Mouse (Mus musculus): ENCODE data around the gene Pacsin3. TPM values are rescaled to one million over a fixed set of nuclear protein-coding genes. Genes with fewer than 3 reads are reported as not detected.

The Pacsin3 gene
- polyA plus RNA-seq, 1 experiment: 30.2 TPM

DNA sequence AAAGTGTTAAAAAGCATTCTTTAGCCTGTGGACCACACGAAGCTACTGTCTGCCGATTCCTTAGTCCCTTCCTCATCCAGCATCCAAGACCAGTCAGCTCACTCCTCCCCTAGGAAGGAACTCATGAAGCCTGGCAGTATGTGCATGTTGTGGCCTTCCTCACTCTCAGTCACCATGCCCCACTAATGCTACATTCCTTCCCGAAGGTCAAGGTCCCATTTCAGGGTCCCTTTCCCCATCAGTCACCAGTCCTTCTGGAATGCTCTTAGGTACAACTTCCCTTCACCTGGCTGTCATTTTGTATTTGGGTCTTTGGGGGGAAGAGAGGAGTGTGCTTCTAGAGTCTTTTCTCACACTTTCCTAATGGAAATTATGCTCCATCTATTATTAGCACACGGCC lies 3.8 kb upstream of the Pacsin3 start:
- no peak for TF ChIP-seq CTCF (conservative IDR thresholded peaks at IDR 0.05; ENCODE audit: insufficient read depth, insufficient read length, low read depth, low read length)
- no peak for TF ChIP-seq POLR2A (IDR thresholded peaks at IDR 0.05; ENCODE audit: low read depth, low read length)
- Histone ChIP-seq H3K27me3 (replicated peaks; ENCODE audit: control insufficient read depth, insufficient read depth, low read length) (no peaks in the 10 kb centered on the region), H3K4me1 (ENCODE audit: control insufficient read depth, insufficient read depth, low read length) (no peaks in the 10 kb centered on the region), H3K27ac (ENCODE audit: insufficient read depth, low read depth, low read length) (no peak overlapping the region), H3K36me3 (ENCODE audit: control insufficient read depth, insufficient read depth, low read length) (no peaks in the 10 kb centered on the region), H3K4me3 (ENCODE audit: insufficient read depth, low read depth, low read length) (no peak overlapping the region)
- no peak for DNase-seq
- 69% methylated on average over 4 of the region's 4 CpGs for WGBS

GRCm38 (mm10) chr2:91252512-91252911 lies 3.2 kb upstream of the Pacsin3 start:
- Histone ChIP-seq H3K27ac (ENCODE audit: insufficient read depth, low read depth, low read length) (no peak overlapping the region), H3K4me1 (ENCODE audit: control insufficient read depth, insufficient read depth, low read length) (no peaks in the 10 kb centered on the region), H3K27me3 (replicated peaks; ENCODE audit: control insufficient read depth, insufficient read depth, low read length) (no peaks in the 10 kb centered on the region), H3K4me3 (ENCODE audit: insufficient read depth, low read depth, low read length) (no peak overlapping the region), H3K36me3 (ENCODE audit: control insufficient read depth, insufficient read depth, low read length) (no peaks in the 10 kb centered on the region)
- no peak for TF ChIP-seq POLR2A (IDR thresholded peaks at IDR 0.05; ENCODE audit: low read depth, low read length)
- no peak for TF ChIP-seq CTCF (conservative IDR thresholded peaks at IDR 0.05; ENCODE audit: insufficient read depth, insufficient read length, low read depth, low read length)
- no peak for DNase-seq
- WGBS: 62% methylated on average over 4 of the region's 4 CpGs

DNA sequence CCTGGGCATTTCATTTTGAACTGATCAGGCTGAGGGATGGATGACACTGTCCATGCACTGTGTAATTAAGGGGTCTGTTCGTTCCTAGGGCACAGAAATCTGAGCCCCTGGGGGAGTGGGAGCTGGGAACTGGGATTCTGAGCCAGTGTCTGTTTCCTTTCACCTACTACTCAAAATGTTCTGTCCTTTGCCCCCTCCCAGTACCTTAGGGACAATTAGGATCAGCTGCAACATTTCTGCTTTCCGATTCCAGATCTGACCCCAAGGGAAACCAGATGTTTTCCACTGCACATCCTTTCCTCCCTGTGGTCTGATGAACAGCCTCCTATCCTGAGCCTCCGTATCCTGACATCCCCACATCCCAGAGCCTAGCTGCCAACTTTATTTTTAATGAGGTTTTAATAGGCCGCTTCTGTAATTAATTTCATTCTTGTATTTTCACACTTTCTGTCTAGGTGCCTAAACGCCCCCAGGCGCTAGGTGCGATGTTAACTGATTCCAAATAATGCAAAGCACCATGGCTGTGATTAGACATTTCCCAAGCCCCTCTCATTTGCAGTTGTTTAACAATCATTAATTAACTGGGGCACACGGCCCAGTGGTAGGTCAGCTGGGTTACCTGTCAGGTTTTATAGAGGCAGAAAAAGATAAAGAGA lies 901 bp upstream of the Pacsin3 start:
- WGBS: 49% methylated on average over 8 of the region's 8 CpGs
- no peaks in the 10 kb centered on the region for H3K36me3 ChIP-seq (ENCODE audit: control insufficient read depth, insufficient read depth, low read length)
- H3K27ac ChIP-seq (ENCODE audit: insufficient read depth, low read depth, low read length): no peak overlapping the region
- no peaks in the 10 kb centered on the region for H3K4me1 ChIP-seq (ENCODE audit: control insufficient read depth, insufficient read depth, low read length)
- no peak overlapping the region for H3K4me3 ChIP-seq (ENCODE audit: insufficient read depth, low read depth, low read length)
- DNase-seq: no peak
- H3K27me3 ChIP-seq (replicated peaks; ENCODE audit: control insufficient read depth, insufficient read depth, low read length): no peaks in the 10 kb centered on the region
- TF ChIP-seq CTCF (conservative IDR thresholded peaks at IDR 0.05; ENCODE audit: insufficient read depth, insufficient read length, low read depth, low read length) (no peak), POLR2A (IDR thresholded peaks at IDR 0.05; ENCODE audit: low read depth, low read length) (no peak)

DNA sequence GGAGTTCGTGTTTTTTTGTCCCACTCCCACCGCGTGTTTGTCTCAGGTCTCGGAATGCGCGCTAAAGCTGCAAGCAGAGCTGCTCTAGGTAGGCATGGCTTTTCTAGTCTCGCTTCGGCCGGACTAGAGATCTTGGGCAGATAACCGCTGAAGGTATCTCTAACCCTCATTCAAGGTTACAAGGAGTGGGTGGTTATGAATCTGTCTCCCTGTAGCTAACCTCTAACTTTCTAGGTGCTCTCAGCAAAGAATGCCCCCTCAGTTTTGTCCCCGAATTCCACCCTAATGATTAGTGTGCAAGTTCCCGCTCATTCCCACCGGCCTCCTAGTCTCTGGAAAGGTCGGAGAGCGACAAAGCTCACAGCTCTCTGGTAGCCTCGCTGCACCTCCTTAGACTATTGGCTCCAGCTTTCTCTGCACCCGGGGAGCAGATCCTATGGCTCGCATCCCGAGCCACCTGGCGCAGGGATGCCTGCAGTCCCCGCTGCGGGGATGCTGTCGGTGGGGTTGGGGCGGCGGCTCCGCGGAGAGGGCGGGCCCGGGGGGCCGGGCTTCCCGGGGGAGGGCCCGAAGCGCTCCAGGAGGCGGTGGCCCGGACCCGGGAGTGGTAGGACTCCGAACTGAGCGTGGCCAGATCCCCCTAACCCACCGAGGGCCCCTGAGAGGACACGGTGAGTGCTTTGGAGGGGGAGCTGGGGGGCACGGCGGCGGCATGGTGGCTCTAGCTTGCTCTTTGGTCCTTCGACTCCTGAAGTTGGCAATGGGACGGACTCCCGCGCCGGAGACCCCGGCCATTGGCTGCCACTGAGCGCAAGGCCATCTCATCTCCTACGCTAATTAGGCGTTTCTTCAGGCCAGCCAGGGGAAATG lies 737 bp downstream of the Pacsin3 start:
- Histone ChIP-seq H3K27me3 (replicated peaks; ENCODE audit: control insufficient read depth, insufficient read depth, low read length) (no peaks in the 10 kb centered on the region), H3K4me1 (ENCODE audit: control insufficient read depth, insufficient read depth, low read length) (no peaks in the 10 kb centered on the region), H3K27ac (ENCODE audit: insufficient read depth, low read depth, low read length) (peak overlapping the region; percentile 45), H3K36me3 (ENCODE audit: control insufficient read depth, insufficient read depth, low read length) (no peaks in the 10 kb centered on the region), H3K4me3 (ENCODE audit: insufficient read depth, low read depth, low read length) (peak overlapping the region; percentile 87)
- TF ChIP-seq POLR2A (IDR thresholded peaks at IDR 0.05; ENCODE audit: low read depth, low read length) (no peak), CTCF (conservative IDR thresholded peaks at IDR 0.05; ENCODE audit: insufficient read depth, insufficient read length, low read depth, low read length) (no peak)
- WGBS: under 1% methylated on average over 52 of the region's 52 CpGs
- DNase-seq: peak; percentile 72

DNA sequence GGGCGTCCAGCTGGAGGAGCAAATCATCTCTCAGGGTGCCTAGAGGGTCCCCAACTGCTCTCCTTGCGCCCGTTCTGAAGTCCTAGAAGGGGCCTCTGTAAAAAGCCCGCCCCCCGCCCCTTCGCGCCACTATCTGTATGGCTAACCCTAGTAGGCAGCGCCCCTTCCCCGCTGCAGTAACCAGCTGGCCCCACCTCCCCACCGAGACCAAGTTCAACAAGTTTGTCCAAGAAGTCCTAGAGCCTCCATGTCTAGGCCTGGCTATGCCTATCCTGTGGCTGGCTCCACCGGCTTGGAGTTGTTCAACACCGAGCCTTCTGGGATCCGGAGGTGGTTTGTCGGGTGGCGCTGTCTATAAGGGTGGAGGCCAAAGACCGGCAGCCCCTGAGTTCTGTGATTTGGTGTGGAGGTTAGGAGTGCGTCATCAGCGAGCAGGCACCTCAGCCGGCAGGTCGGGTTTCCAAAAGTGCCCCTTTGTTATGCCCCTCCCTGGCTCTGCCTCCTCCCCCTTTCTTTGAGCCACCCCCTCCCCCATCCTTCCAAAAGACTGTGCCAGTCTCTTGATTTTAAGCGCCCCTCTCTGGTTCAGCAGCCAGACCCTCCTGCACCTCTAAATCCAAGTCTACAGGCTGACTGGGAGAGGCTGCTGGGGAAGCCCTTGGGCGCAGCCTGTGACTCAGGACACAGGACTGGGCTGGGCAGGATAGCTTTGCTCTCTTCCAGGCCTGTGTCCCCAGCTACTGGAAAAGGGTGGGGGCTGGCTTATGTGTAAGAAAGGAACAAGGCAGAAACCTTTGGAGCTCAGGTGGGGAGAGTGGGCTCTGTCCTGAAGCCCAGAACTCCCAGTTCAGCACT lies 1.6 kb downstream of the Pacsin3 start:
- Histone ChIP-seq H3K27me3 (replicated peaks; ENCODE audit: control insufficient read depth, insufficient read depth, low read length) (no peaks in the 10 kb centered on the region), H3K4me1 (ENCODE audit: control insufficient read depth, insufficient read depth, low read length) (no peaks in the 10 kb centered on the region), H3K4me3 (ENCODE audit: insufficient read depth, low read depth, low read length) (peak overlapping the region; percentile 87), H3K36me3 (ENCODE audit: control insufficient read depth, insufficient read depth, low read length) (no peaks in the 10 kb centered on the region), H3K27ac (ENCODE audit: insufficient read depth, low read depth, low read length) (peak overlapping the region; percentile 45)
- WGBS: 3% methylated on average over 22 of the region's 22 CpGs
- TF ChIP-seq POLR2A (IDR thresholded peaks at IDR 0.05; ENCODE audit: low read depth, low read length) (no peak), CTCF (conservative IDR thresholded peaks at IDR 0.05; ENCODE audit: insufficient read depth, insufficient read length, low read depth, low read length) (no peak)
- peak; percentile 63 for DNase-seq

- 53% methylated on average over 5 of the region's 5 CpGs for WGBS
- TF ChIP-seq POLR2A (IDR thresholded peaks at IDR 0.05; ENCODE audit: low read depth, low read length) (no peak), CTCF (conservative IDR thresholded peaks at IDR 0.05; ENCODE audit: insufficient read depth, insufficient read length, low read depth, low read length) (no peak)
- Histone ChIP-seq H3K27me3 (replicated peaks; ENCODE audit: control insufficient read depth, insufficient read depth, low read length) (no peaks in the 10 kb centered on the region), H3K4me1 (ENCODE audit: control insufficient read depth, insufficient read depth, low read length) (no peaks in the 10 kb centered on the region), H3K27ac (ENCODE audit: insufficient read depth, low read depth, low read length) (peak overlapping the region; percentile 11), H3K4me3 (ENCODE audit: insufficient read depth, low read depth, low read length) (peak overlapping the region; percentile 87), H3K36me3 (ENCODE audit: control insufficient read depth, insufficient read depth, low read length) (no peaks in the 10 kb centered on the region)
- peak; percentile 18 for DNase-seq
Measured at GRCm38 (mm10) chr2:91258054-91258453, 2.3 kb downstream of the Pacsin3 start.

Data from kidney, adult 2 months (tissue).